Mouse (Mus musculus) E14TG2a.4 (cell line): ENCODE measurements around the gene Tbx21.

Experiments
- CTCF ChIP-seq: conservative IDR thresholded peaks from 2 replicates; pipeline ENCODE4 v1.5.1; 2014; ENCODE audit warnings: low read length
- NANOG ChIP-seq: IDR thresholded peaks from 2 replicates; pipeline ENCODE4 v1.6.1; 2014; ENCODE audit warnings: borderline replicate concordance, low read length, mixed read lengths

DNA sequence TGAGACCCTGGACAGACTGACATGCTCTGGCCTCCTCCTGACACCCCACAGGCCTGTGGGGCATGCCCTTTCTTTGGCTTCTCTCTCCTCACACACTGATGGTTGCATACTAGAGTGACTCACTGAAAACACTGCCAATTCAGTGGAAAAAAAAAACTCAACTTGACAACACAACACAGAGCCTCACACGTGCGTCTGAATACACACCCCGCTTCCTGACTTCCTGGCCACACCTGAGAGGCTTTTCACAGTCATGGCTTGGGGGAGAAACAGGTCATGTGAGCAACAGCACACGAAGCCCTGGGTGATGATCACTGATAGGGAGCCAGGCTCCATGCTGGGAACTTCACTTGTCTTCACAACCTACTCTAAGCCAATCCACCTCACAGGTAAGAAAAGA is 25.7 kb upstream of the Tbx21 start:
- no peak for TF ChIP-seq CTCF
- TF ChIP-seq NANOG = no peak
